Mouse (Mus musculus) adrenal gland, postnatal 0 days (tissue): ENCODE measurements around the gene Capn5. TPM values are rescaled to one million over a fixed set of nuclear protein-coding genes. Genes with fewer than 3 reads are reported as not detected.

Experiments
- polyA plus RNA-seq: library from polyadenylated mRNA; unstranded; fragments of >200 nt; fragmentation: Nextera tagmentation; extraction: Ambion mirVana; gene quantifications from 2 replicates; pipeline ENCODE4 v1.2.1, GENCODE M21; 2015

The Capn5 gene
- polyA plus RNA-seq: 6.9 and 9.7 TPM in 2 replicates

DNA sequence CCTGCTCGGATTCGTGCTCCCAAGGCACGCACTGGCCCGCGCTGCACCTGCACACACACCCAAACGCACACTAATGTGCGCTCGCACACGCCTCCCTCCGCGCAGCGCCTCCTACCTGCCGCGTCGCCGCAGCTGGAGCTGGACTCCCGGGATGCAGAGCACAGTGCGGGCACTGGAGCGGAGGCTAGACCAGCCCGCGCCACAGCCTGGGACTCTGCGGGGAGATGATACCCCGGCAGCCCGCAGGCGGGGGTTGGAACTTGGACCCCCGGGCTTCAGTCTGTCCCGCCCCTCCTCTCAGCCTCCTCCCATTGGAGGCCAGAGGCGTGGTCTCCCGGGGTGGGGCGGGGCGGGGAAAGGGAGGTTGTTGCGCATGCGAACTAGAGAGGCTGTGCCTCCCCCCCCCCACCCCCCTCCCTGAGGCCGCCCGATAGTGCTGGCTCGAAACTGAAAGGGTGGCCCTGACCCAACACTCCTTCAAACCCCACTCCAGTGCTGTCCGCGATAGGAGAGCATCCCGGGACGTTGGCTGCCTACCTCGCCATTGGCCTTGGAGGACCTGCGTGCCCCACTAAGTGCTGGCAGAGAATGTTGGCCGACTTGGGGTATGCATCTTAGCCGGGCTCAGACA, at the start of gene Capn5:
Gene Capn5, minus strand, starts transcription at position 346 of the 631 bp plus-strand sequence.

DNA sequence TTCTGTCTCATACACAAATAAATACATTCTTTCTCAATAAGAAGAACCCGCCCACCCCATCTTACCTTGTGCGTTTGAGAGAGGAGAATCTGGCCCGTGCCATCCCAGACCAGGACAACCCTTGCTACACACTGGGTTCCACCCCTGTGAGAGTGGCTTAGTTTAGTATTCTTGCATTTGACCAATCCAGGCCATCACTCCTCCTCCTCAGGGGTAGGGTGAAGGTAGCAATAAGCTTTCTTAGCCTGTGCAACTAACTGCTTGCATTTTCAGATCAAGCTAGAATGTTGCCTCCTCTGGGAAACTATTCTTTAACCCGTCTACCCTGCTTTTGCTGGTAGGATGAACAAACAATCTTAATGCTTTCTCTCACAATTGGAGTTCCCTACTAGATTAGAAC, 21.3 kb upstream of the Capn5 start, which contains the start of gene B3gnt6:
Gene B3gnt6, minus strand, starts transcription at position 101 of the 400 bp plus-strand sequence.

DNA sequence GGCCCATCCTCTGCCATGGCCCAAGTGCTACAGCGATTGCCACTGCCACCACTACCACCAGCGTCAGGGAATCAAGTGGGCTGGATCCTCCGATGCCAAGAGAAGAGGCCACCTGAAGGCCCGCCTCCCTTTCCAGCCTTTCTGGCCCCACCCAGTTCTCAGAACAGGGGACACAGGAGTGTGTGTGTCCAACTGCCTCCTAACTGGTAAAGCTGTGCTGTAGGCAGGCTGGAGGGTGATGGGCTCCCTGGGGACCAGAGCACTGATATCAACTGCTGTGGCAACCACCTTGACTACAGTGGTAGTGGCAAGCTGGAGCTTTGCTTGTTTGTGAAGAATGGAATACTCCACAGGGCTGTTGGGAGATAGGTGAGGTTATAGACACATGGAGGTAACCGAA, 32.7 kb downstream of the Capn5 start, which contains the start of gene Omp:
Gene Omp, minus strand, starts transcription at position 101 of the 400 bp plus-strand sequence.

DNA sequence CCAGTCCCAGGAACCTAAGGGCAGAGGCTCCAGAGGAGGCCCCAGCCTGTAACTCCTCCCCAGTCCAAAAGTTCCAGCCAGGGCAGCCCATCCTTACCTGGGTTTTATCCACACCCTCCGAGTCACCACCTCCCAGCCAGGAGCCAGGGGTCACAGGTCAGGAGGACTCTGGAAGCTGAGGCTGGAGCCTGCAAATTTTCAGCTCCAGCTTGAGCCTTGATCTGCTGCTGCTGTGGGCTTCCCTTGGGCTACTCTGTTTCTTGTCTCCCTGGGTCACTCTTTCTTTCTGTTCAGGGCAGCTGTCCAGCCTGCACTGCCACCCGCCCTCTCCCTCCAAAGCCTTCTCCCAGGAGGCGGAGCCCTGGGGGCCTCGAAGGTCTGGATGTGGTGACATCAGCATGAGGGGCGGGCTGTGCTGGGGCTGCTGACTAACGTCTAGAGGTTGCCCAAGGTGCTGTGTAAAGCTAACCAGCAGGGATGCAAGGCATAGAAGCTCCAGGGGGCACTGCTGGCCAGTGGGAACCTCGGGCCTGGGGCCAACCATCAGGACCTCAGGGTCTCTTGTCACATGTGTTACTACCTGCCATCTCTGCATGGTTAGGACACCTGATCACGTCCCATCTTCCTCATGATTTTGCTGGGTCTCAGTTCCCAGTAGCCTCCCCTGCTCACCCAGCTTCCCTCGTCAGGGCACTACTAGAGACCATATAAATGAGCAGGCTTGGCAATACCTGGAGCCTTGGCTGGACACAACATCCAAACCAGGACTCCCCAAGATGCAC, 58.7 kb downstream of the Capn5 start, which contains the start of gene Myo7a:
Gene Myo7a, minus strand, starts transcription at position 346 of the 782 bp plus-strand sequence.

Other genes starting within 250 kb of the Capn5 start
- gene Myo7a, start 58.8 kb downstream of the Capn5 start, polyA plus RNA-seq: 10.5 and 23.1 TPM in 2 replicates
- 0.41 and 0.46 TPM in 2 replicates for gene Omp, start 32.8 kb downstream of the Capn5 start, polyA plus RNA-seq
- gene B3gnt6, start 21.2 kb upstream of the Capn5 start, polyA plus RNA-seq: 0.13 TPM in 1 of 2 replicates, not detected in the other
- gene Acer3, start 142.9 kb upstream of the Capn5 start, polyA plus RNA-seq: 21.9 and 27.4 TPM in 2 replicates
- gene Tsku, start 183.1 kb upstream of the Capn5 start, polyA plus RNA-seq: 6.8 and 8.9 TPM in 2 replicates